Mouse (Mus musculus) embryo, embryonic 11.5 days (tissue): ENCODE results near the gene Sec24a.
"Not testable (repeated sequence)": the region's sequence is repeated elsewhere in the genome, so short reads cannot be mapped to it uniquely, and the experiment has no call there.

Experiments used
- DNase-seq: peaks from one replicate; pipeline ENCODE4 v3.0.0-alpha.2; 2012; ENCODE audit warnings: low read depth, low spot score

Gene Sec24a

DNA sequence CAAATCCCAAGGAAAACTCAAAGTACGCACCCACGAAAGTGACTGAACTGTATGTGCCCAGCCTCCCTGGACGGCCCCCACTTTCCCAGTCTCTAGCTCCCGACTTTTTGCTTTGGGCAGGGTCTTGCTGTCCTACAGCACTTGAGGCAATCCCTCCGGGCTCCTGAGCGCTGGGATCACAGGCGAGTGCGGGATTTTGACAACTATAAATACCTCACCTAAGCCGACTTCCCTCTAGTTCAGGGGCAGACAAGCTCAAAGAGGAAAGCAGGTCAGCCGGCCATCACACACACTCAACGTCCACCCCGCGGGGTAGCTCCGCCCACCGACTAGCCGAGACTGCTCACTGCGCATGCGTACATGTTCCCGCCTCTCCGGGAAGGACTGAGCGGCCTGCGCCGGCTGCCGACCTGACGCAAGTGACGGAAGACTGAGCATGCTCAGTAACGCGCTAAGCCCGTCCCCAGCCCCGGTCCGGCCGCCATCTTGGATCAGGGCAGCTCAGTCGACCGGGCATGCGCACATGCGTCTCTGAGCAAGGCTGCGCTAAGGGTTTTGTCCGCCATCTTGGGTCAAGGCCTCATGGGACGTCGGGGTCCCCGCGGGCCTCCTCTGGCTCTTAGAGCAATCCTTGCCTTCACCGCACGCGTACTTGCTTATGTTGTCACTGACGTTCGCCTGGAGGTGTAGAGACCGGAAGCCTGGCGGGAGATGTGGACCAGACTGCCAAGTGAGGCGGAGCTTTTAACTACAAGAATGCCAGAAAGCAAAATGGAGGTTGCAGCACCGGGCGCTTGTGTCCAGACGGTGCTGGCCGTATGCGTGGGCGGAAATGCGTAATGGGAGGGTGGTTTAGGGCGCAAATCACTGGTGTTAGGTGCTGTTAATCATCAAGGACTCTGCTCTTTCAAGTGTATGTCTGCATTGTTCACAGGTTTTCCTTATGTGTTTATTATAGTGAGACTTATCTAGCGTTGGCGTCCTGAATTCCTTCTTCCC, 74.8 kb downstream of the Sec24a start, which contains the start of gene 0610009B22Rik:
0610009B22Rik (minus strand) TSS at position 545 of the 999 bp plus-strand sequence.
- DNase-seq, result peak; percentile 100

DNA sequence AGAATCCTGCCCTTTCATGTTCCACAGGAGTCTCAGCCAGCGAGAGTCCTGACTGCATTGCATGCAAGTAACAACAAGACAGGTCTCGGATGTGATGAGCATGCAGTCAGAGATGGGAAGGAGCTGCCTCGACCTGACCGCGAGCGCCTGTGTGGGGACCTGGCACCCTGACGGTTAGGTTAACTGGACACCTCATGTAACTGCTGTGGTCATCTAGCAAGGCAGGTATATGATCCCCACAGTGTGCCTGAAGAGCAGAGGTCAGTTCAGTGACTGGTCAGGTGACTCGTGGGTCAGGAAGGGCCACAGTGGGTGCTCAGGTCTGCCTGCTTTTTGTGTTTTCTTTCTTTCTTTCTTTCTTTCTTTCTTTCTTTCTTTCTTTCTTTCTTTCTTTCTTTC, 81.5 kb downstream of the Sec24a start:
- no peak for DNase-seq

DNA sequence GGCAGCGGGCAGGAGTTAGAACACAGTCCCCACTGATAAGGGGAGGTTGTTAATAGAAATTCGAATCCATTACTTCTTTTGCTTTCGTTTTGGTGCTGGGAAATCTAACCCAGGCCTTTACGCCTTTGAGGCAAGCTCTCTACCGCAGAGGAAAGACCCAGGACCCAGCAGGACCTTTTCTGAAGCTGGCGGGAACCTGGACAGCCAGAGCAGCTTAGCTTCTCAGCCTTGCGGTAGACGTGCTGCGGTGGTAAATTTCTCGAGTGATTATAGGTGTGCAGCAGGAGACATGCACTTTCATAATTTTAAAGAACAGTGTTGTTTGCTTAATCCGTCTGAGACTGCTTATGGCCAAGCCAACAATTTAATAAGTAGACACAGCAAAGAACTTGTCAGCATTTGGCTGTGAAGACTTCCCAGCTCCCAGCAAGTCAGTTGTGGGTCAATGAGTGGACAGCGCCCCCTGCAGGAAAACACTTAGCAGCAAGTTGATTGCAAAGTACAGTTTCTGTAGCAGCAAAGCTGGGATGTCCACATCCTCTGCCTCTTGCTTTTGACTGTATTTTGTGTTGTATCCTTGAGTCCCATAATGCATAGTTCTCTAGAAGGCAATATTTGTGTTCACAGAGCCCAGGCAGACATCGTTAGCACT, 82.0 kb downstream of the Sec24a start:
- peak; percentile 69 for DNase-seq

DNA sequence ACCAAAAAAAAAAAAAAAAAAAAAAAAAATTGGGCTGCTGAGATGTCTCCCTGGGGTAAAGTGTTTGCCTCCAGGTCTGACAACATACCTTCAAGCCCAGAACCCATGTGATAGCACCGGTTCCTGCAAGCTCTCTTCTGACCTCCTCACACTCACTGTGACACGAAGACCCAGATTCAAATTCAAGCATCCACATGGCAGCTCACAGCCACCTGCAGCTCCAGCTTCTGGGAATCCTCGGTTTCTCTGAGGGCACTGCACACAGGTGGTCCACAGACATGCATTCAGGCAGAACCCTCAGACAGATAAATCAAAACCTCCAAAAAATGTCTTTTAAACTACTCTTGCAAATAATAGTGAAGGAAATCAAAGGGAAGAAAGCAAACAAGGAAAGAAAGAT, 84.0 kb downstream of the Sec24a start:
- DNase-seq, result no peak

DNA sequence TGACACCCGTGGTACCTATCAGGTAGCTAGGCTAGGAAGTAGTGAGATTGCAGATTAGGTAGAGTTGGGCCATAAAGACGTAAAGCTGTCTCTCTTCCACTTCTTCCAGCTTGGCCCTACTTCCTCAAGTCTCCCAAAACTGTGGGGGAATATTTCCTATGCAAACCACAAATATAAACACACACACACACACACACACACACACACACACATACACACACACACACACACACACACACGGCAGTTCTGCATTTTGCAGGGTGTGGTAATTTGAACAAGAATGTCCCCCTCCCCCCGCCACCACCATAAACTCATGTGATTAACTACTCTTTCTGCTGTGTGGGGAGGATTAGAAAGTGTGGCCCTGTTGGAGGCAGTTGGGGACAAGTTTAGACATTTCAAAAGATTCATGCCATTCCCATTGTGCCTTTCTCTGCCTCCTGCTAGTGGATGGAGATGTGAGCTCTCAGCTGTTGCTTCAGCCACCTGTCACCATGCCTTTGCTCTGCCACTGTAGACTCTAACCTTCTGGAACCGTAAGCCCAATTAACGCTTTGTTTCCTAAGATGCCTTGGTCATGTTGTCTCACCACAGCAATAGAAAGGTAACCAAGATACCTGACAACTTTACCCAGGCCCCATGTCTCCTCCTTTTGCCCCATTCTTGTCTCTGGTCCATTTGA, 85.6 kb downstream of the Sec24a start:
- no peak for DNase-seq

DNA sequence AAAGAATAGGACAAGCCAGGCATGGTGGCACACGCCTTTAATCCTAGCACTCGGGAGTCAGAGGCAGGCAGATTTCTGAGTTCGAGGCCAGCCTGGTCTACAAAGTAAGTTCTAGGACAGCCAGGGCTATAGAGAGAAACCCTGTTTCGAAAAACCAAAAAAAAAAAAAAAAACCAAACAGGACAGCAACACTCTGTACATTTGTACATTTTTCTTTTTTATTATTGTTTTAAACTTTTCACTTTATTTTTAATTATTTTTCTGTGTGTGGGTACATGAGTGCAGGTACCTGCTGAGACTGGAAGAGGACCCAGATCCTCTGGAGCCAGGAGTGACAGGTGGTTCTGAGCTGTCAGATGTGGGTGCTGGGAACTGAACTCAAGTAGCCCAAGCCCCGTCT, 88.0 kb downstream of the Sec24a start:
- DNase-seq, result no peak

DNA sequence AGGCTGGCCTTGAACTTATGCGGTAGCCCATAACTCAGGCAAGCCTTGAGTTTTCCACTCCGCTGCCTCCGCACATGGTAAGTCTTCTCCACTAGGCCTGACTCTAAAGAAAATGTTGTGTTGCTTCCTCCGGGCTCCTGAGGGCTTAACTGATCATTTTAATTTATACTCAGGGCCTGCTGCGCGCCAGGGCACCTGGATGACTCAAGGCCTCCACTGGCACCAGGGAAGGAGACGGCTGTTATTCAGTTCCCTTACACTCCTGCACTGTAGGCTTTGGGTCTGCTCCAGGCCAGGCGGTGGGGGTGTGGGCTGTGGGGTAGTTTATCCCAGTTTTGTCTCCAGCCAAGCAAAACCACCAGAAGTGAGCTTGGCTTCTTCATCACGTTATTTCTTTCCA, 90.1 kb downstream of the Sec24a start:
- DNase-seq, result no peak

DNA sequence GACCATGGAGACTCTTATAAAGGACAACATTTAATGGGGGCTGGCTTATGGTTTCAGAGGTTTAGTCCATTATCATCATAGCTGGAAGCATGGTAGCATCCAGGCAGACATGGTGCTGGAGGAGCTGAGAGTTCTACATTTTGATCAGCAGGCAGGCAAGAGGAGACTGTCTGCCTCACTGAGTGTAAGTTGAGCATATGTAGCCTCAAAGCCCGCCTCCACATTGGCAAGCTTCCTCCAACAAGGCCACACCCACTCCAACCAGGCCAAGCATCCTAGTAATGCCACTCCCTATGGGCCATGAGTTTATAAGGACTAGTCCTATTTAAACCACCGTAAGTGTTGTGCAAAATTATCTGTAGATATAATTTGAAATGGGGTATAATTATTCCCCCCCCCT, 92.1 kb downstream of the Sec24a start:
- no peak for DNase-seq

DNA sequence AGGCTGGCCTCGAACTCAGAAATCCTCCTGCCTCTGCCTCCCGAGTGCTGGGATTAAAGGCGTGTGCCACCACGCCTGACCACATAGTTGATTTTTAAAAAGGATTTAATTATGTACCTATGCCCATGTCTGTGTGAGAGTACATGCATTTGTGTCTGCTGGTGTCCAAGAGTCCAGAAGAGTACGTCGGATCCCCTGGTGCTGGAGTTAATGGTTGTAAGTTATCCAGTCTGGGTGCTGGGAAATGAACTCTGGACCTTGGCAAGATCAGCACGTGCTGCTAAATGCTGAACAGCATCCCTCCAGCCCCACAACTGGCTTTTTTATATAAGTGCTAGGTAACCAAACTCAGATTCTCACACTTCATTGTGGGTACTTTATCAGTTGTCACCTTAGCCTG, 92.6 kb downstream of the Sec24a start:
- DNase-seq, result no peak

DNA sequence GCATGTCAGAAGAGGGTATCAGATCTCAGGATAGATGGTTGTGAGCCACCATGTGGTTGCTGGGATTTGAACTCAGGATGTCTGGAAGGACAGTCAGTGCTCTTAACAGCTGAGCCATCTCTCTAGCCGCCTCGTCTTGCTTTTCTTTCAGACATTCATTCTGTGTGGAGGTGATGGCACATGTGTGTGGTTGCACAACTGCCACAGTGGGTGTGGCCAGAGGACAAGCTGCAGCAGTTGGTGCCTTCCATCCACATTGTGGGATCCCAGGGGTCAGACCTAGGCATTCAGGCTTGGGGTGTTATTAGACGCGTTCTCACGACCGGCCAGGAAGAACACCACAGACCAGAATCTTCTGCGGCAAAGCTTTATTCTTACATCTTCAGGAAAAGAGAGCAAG, 98.7 kb downstream of the Sec24a start:
- DNase-seq, result not testable (repeated sequence)

DNA sequence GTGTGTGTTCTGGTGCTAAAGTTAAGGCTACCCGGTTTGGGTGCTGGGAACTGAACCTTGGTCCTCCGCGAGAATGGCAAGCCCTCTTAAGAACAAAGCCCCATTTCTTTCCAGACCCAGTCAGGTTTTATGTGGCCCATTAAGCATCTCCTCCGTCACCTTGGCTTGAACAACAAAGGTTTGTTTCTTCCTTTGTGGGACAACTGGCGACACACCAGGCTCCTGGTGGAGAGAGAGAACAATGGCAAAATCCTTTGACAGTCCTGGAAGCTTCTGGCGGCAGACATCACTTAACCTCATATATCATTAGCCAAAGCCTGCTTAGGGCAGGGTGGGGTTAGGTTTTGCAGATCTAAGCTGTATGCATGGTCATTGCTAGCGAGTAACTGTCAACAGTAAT, 100.8 kb downstream of the Sec24a start:
- DNase-seq, result no peak

DNA sequence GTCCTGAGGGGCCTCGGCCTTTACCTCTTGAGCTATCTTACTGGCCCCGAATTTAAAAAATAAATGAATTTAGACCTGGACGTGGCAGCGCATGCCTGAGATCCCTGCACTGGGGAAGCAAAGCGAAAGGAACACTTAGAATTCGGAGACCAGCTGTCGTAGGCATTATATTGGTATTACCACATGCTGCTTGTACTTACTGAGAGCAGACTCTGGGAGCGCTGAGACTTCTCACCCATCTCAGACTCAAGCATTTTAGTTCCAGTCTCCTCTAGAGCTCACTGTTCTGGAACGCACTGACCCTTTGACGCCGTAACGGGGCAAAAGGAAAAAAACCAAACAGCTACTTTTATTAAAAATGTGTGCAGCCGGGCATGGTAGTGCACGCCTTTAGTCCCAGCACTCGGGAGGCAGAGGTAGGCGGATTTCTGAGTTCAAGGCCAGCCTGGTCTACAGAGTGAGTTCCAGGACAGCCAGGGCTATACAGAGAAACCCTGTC, 101.5 kb downstream of the Sec24a start:
- no peak for DNase-seq

DNA sequence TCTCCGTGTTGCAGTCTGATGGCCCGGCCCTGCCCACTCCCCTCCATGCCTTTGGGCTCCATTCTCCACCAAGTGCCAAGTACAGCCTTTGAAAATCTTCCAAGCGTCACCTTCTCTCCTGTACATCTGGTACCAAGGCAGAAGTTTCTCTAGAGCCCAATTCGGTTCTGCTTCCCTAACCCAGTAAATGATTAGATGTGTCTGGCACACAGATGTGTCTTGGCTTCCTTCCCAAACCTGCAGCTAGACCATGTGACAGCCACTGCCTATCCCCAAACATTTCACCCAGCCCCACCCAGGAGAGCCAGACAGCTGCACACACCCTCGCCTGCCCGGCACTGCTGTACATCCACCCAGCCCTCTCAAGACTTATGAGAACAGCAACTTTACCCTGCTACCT, 104.7 kb downstream of the Sec24a start:
- DNase-seq, result no peak

DNA sequence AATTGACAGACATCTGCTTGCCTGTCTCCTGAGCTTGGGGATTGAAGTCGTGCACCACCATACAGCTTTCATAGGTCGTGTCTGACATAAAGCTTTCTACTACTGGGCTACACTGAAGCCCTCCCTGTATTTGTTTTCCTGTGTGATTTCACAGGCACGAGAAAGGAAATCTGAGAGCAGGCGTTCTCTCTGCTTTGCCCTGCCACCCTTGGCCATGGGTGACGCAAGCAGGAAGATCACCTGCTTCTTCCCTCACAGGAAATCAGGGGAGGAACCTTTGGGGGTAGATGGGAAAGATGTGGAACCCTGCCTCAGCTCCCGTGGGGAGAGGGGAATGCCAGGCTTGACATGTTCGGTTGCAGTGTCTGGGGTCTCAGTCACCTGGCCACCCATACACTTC, 105.1 kb downstream of the Sec24a start:
- no peak for DNase-seq

DNA sequence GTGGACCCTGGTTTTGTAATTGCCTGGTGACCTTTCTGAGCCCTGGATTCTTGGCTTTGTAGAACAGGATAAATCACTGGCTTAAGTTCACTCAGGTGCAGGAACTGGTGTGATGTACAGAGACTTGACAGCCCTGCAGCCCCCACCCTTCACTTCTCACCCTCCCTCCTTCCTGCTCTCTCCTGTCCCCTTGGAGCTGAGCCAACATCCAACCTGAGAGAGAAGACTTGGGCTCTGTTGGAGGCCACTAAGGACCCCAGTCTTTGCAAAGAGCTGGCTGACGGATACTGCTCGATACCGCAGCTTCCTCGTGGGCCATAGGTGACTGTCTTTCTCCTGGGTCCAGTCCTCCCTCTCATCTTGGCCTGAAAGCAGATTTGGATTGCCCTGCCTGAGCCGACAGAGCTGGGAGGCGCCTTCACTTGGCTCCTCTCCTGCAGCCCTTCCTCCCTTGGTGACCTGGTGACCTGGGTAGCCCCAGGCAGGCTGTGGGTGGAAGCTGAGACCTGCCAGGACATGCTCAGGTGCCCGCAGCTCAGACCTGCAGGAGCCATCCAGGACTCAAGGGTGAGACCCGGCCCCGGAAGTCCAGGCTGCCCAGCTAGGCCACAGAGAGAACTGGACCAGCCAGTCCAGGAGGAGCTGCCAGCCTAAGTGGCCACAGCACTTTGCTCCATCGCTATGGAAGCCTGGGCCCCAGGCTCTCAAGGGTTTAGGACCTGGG, 106.5 kb downstream of the Sec24a start:
- DNase-seq, result no peak

DNA sequence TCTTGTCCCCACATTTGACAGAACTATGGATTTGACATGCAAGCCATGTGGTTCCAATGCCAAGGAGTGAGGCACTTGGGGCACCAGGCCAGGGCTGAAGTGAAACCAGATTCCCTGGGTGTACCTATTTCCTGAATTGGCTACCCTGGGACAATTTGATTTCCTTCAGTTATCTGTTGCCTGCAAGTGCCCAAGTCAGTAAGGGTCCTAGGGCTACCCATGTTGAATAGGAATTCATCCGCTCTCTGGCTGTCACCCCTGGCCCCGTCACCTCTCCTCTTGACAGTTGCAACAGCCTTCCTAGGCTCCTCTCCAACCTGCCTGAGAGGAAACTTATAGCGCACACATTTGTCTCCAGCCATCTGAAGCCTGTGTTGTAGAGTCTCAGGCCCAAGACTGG, 108.5 kb downstream of the Sec24a start:
- no peak for DNase-seq

DNA sequence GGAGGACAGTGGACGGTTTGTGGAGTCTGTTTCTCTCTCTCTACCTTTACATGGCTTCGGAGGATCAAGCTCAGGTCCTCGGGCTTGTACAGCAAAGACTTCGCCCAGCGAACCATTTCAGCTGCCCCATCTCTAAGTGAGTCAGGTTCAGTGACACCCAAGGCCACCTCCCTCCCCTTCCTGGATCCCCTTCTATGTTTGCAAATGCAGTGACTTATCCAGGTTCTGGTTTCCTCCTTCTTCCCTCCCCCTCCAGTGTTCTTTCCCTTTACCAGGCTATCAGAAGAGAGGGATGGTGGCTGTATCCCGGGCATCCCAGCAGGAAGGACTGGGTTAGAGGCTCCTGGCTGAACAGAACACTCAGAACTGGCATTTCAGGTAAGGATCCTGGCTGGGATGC, 109.7 kb downstream of the Sec24a start:
- no peak for DNase-seq

DNA sequence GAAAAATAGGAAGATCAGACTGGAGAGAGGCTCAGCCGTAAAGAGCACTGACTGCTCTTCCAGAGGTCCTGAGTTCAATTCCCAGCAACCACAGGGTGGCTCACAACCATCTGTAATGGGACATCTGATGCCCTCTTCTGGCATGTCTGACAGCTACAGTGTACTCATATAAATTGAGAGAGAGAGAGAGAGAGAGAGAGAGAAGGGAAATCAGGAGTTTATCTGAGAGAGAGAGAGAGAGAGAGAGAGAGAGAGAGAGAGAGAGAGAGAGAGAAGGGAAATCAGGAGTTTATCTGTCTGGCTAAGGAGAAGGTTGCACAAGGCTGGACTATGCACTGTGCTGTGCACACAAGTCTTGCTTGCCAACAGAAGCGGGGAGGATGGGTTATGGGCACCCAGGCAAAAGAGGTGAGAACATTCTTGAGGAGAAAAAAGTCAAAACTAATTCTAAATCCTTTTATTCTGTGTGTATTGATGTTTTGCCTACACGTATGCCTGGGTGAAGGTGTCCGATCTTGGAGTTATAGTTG, 110.5 kb downstream of the Sec24a start:
- no peak for DNase-seq

DNA sequence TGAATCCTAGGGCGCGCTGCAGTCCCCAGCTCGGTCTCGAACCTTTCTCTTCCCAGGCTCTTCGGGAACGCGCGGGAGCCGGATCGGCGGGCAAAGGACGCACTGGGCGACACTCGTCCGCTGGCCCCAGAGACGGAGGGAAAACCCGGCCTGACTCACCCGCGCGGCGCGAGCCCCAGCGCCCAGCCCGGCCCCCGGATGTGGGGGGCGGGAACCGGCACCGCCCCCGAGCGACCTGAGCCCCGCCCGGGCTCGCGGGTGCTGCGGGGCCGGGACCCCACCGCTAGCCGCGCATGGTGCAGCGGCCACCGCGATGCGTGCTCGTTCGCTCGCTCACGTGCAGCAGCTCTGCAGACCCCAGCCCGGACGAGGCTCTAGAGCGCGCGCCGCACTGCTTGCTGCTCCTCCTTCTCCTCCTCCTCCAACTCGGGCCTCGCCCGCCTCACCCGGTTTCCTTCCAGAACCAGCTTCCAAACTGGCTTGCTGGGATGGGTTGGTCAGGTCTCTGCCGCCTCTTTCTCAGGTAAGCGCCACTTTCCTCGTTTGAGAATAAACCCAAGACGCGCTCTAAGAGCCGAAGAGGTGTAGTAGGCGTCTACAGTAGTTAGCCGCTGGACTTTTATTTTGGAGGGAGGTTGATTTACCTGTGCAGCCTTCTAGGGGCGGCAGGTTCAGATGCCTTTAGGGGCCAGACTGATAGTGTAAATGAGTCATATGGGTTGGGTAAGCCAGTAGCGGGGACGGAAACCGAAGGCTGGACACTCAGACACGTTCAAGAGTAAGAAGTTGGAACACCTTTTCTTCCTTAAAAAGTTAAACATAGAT, 112.5 kb downstream of the Sec24a start, which contains the start of the genes N4bp3 and D930048N14Rik:
N4bp3 (minus strand) TSS at position 152 of the 825 bp plus-strand sequence.
D930048N14Rik (plus strand) TSS at position 264 of the 825 bp plus-strand sequence.
- peak; percentile 47 for DNase-seq

DNA sequence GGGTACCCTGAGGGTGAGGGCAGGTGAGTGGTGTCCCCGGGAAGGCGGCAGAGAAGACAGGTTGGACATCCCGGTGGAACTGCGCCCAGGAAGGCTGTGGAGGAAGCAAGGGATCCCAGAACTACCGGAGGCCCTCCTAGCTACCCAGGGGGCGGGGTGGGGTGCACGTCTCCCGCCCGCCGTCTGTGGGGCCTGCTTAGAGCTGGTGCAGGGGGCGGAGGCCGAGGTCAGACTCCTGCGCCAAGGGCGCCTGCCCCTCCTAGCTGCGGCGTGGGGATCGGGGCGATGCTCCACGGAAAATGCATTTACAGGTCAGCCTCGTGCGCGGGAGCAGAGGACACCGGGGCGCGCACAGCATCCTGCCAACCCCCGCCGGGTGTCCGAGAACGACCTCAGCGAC, 113.2 kb downstream of the Sec24a start:
- DNase-seq, result no peak
